Mouse (Mus musculus) MEL (cell line): ENCODE measurements at regions not wholly inside any gene's neighbourhood (a gene's known extent, or its start where the extent isn't known, plus 50 kb on each side); places are given as distances from the start of the nearest gene placed in this dataset.
A peak's percentile ranks its signal among the peaks of the same experiment; 100 is the strongest.

Experiments used
- DNase-seq: peaks from one replicate; pipeline ENCODE4 v3.0.0; 2011; ENCODE audit warnings: low read depth, low spot score
- H3K27ac ChIP-seq: 2 replicates; pipeline ENCODE4 v1.5.1; 2012; ENCODE audit warnings: low read depth, mild to moderate bottlenecking, control low read depth, low read length, moderate library complexity; ENCODE audit not compliant: control insufficient read depth
- H3K27me3 ChIP-seq, 2 experiments: fragments of 150-350 bp in 1 of 2; sonication (generic) in 1 of 2; 2 replicates each; pipeline ENCODE4 v1.6.1; 2012; ENCODE audit warnings: low read length in 2 of 2, mild to moderate bottlenecking in 2 of 2, improper control_type of control experiment in 1 of 2, moderate library complexity in 1 of 2; ENCODE audit not compliant: insufficient read depth in 2 of 2, control insufficient read depth in 1 of 2
- H3K36me3 ChIP-seq, 2 experiments: 2 replicates each; pipeline ENCODE4 v1.6.1; 2012 to 2014; ENCODE audit warnings: low read length in 2 of 2, improper control_type of control experiment in 1 of 2, inconsistent platforms in 1 of 2, mild to moderate bottlenecking in 1 of 2; ENCODE audit not compliant: insufficient read depth in 2 of 2, control insufficient read depth in 1 of 2
- H3K4me1 ChIP-seq, 2 experiments: fragments of 150-350 bp in 1 of 2; sonication (generic) in 1 of 2; 2 replicates each; pipeline ENCODE4 v1.6.1; 2012; ENCODE audit warnings: low read length in 2 of 2, improper control_type of control experiment in 1 of 2, mild to moderate bottlenecking in 1 of 2; ENCODE audit not compliant: insufficient read depth in 2 of 2, control insufficient read depth in 1 of 2
- H3K4me3 ChIP-seq, 2 experiments: fragments of 150-350 bp in 1 of 2; sonication (generic) in 1 of 2; 2 replicates each; pipeline ENCODE4 v1.5.1; 2012; ENCODE audit warnings: low read depth in 2 of 2, low read length in 2 of 2, mild to moderate bottlenecking in 2 of 2, moderate library complexity in 2 of 2, control low read depth in 1 of 2, improper control_type of control experiment in 1 of 2; ENCODE audit not compliant: control insufficient read depth in 1 of 2, insufficient read depth in 1 of 2
- H3K79me2 ChIP-seq: 2 replicates; pipeline ENCODE4 v1.6.1; 2012; ENCODE audit warnings: mild to moderate bottlenecking, low read length, moderate library complexity; ENCODE audit not compliant: control insufficient read depth, poor library complexity, insufficient read depth
- H3K9ac ChIP-seq: 2 replicates; pipeline ENCODE4 v1.6.1; 2012; ENCODE audit warnings: low read depth, mild to moderate bottlenecking, control low read depth, low read length, moderate library complexity; ENCODE audit not compliant: control insufficient read depth, poor library complexity, severe bottlenecking
- H3K9me3 ChIP-seq: fragments of 150-350 bp; sonication (generic); replicated peaks from 2 replicates; pipeline ENCODE4 v1.6.1; 2012; ENCODE audit warnings: mild to moderate bottlenecking, low read length, improper control_type of control experiment, moderate library complexity; ENCODE audit not compliant: insufficient read depth
- CHD2 ChIP-seq: IDR thresholded peaks from 2 replicates; pipeline ENCODE4 v1.6.1; 2011; ENCODE audit warnings: low read length, improper control_type of control experiment
- CTCF ChIP-seq, 3 experiments: IDR thresholded peaks in 2 of 3; conservative IDR thresholded peaks in 1 of 3; 2 replicates each; pipeline ENCODE4 v1.5.1; 2011 to 2012; ENCODE audit warnings: low read length in 3 of 3, low read depth in 2 of 3, mild to moderate bottlenecking in 2 of 3, improper control_type of control experiment in 1 of 3, inconsistent platforms in 1 of 3, mixed read lengths in 1 of 3, moderate library complexity in 1 of 3; ENCODE audit not compliant: control insufficient read depth in 1 of 3, insufficient read depth in 1 of 3, poor library complexity in 1 of 3, severe bottlenecking in 1 of 3
- E2F4 ChIP-seq: IDR thresholded peaks from 2 replicates; pipeline ENCODE4 v1.6.1; 2011; ENCODE audit warnings: low read depth, low read length, improper control_type of control experiment, borderline replicate concordance
- ETS1 ChIP-seq: IDR thresholded peaks from 2 replicates; pipeline ENCODE4 v1.6.1; 2012; ENCODE audit warnings: low read depth, mild to moderate bottlenecking, inconsistent platforms, low read length, improper control_type of control experiment, moderate library complexity
- KAT2A ChIP-seq: conservative IDR thresholded peaks from 2 replicates; pipeline ENCODE4 v1.6.1; 2012; ENCODE audit warnings: low read depth, low read length, improper control_type of control experiment, inconsistent platforms
- MAFK ChIP-seq: IDR thresholded peaks from 2 replicates; pipeline ENCODE4 v1.6.1; 2011; ENCODE audit warnings: low read depth, mild to moderate bottlenecking, low read length, improper control_type of control experiment, borderline replicate concordance
- MAX ChIP-seq: IDR thresholded peaks from 2 replicates; pipeline ENCODE4 v1.6.1; 2011; ENCODE audit warnings: low read length, improper control_type of control experiment
- MEF2A ChIP-seq: IDR thresholded peaks from 2 replicates; pipeline ENCODE4 v1.6.1; 2014; ENCODE audit warnings: low read depth, mild to moderate bottlenecking, inconsistent platforms, low read length, improper control_type of control experiment; ENCODE audit not compliant: poor library complexity, insufficient replicate concordance, severe bottlenecking; ENCODE audit errors: extremely low read depth
- NELFE ChIP-seq: IDR thresholded peaks from 2 replicates; pipeline ENCODE4 v1.6.1; 2011; ENCODE audit warnings: low read depth, low read length, improper control_type of control experiment
- NRF1 ChIP-seq: IDR thresholded peaks from 2 replicates; pipeline ENCODE4 v1.6.1; 2014; ENCODE audit warnings: low read depth, mild to moderate bottlenecking, inconsistent platforms, low read length, improper control_type of control experiment, moderate library complexity; ENCODE audit not compliant: poor library complexity, insufficient read depth, severe bottlenecking
- POLR2AphosphoS2 ChIP-seq: IDR thresholded peaks from 2 replicates; pipeline ENCODE4 v1.6.1; 2011; ENCODE audit warnings: low read length, improper control_type of control experiment
- POLR2AphosphoS5 ChIP-seq: IDR thresholded peaks from 2 replicates; pipeline ENCODE4 v1.6.1; 2012; ENCODE audit warnings: low read depth, borderline replicate concordance, mild to moderate bottlenecking, inconsistent platforms, low read length, moderate library complexity, mixed read lengths
- RAD21 ChIP-seq: IDR thresholded peaks from 2 replicates; pipeline ENCODE4 v1.6.1; 2011; ENCODE audit warnings: mild to moderate bottlenecking, low read depth, low read length, improper control_type of control experiment
- RCOR1 ChIP-seq: IDR thresholded peaks from 2 replicates; pipeline ENCODE4 v1.6.1; 2012; ENCODE audit warnings: low read depth, mild to moderate bottlenecking, inconsistent platforms, low read length, improper control_type of control experiment
- SIN3A ChIP-seq: IDR thresholded peaks from 2 replicates; pipeline ENCODE4 v1.6.1; 2012; ENCODE audit warnings: low read length, improper control_type of control experiment, inconsistent platforms
- SMC3 ChIP-seq: IDR thresholded peaks from 2 replicates; pipeline ENCODE4 v1.6.1; 2011; ENCODE audit warnings: low read depth, low read length, improper control_type of control experiment
- UBTF ChIP-seq: IDR thresholded peaks from 2 replicates; pipeline ENCODE4 v1.6.1; 2012; ENCODE audit warnings: low read depth, mild to moderate bottlenecking, inconsistent platforms, low read length, improper control_type of control experiment, moderate library complexity, borderline replicate concordance; ENCODE audit not compliant: insufficient read depth
- ZC3H11A ChIP-seq: IDR thresholded peaks from 2 replicates; pipeline ENCODE4 v1.6.1; 2012; ENCODE audit warnings: low read depth, mild to moderate bottlenecking, inconsistent platforms, low read length, improper control_type of control experiment
- ZMIZ1 ChIP-seq: IDR thresholded peaks from 2 replicates; pipeline ENCODE4 v1.6.1; 2012; ENCODE audit warnings: low read depth, mild to moderate bottlenecking, inconsistent platforms, low read length, improper control_type of control experiment, moderate library complexity

DNA sequence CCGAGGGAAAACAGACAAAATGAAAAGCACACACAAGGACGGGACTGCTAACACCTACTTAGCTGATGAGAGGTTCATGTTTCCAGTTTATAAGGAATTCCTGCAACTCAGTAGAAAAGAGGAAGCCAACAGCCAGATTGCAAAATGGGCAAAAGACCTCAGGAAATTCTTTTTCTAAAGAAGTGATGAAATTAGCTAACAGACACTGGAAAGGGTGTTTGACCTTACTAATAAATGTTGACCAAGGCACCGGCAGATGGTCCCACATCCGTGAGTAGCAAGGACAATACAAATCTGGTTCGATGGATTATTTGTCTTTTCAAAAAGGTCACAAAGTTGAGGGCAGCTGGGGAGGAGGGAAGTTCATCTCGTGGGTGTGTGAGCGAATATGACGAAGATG lies 93.3 kb downstream of the Atxn7l3b start:
- Histone ChIP-seq H3K27me3 (no peaks in the 10 kb centered on the region), H3K79me2 (no peaks in the 10 kb centered on the region), H3K36me3 (no peaks in the 10 kb centered on the region), H3K4me1 (no peaks in the 10 kb centered on the region), H3K4me3 (no peak overlapping the region), H3K9ac (no peak overlapping the region), H3K27ac (no peak overlapping the region), H3K9me3 (no peaks in the 10 kb centered on the region)
- DNase-seq: no peak
- no peak for TF ChIP-seq ZMIZ1
- no peak for TF ChIP-seq SIN3A
- no peak for TF ChIP-seq POLR2AphosphoS2
- no peak for TF ChIP-seq CTCF (IDR thresholded peaks at IDR 0.05 in 2 of 3, conservative IDR thresholded peaks at IDR 0.05 in 1 of 3; ENCODE audit: control insufficient read depth in 1 of 3, insufficient read depth in 1 of 3, low read depth in 2 of 3, low read length in 3 of 3, poor library complexity in 1 of 3, severe bottlenecking in 1 of 3)
- TF ChIP-seq NRF1: no peak
- no peak for TF ChIP-seq CHD2
- no peak for TF ChIP-seq KAT2A
- TF ChIP-seq UBTF: no peak
- no peak for TF ChIP-seq MAFK
- TF ChIP-seq NELFE: no peak
- no peak for TF ChIP-seq POLR2AphosphoS5

DNA sequence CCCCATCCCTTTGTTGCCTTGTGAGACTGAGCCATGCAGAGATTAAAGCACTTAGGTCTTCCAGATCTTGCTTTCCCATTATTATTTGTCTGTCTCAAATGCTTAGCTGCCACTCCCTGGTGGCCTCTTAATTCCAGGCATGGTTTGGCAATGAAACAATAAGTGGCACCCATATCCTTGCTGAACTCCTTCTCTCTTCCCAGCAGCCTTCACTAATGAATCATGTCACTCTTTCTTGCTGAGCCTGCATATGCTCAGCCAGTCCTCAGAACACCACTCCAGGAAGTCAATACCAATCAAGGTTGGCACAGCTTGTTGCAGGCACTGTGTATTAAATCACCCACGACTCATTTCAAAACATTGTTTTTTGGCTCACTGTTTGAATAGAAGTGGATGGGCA lies 118.6 kb downstream of the Atxn7l3b start:
- H3K36me3 ChIP-seq: no peaks in the 10 kb centered on the region
- no peaks in the 10 kb centered on the region for H3K9me3 ChIP-seq
- no peak overlapping the region for H3K9ac ChIP-seq
- H3K4me1 ChIP-seq: no peaks in the 10 kb centered on the region
- H3K27ac ChIP-seq: no peak overlapping the region
- no peak overlapping the region for H3K4me3 ChIP-seq
- H3K27me3 ChIP-seq: no peaks in the 10 kb centered on the region; a peak in 1 of 4 replicates
- no peak for DNase-seq
- no peaks in the 10 kb centered on the region for H3K79me2 ChIP-seq
- TF ChIP-seq MEF2A (no peak), ETS1 (no peak), E2F4 (no peak), MAX (no peak), RAD21 (no peak)

DNA sequence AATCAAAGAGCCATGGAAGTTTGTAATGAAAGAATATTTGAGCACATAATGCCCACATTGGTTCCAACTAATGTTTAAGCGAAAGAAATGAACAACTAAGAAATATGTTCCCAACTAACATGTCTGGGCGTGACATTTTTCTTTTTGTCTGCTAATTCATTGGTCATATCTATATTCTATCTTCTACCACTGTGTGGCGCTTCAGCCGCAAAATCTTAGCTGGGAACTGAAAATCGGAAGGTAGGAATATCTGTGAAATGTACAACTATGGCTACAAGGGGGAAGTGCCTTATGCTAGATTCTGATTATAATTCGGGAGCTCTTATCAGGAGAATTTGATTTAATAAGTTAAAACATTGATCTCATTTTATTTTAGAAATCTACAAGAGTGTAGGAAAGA lies 125.2 kb downstream of the Atxn7l3b start:
- Histone ChIP-seq H3K9me3 (no peaks in the 10 kb centered on the region), H3K27me3 (peaks cover 0 to 2% of the 10 kb centered on the region in 2 experiments; a peak in 2 of 4 replicates), H3K79me2 (no peaks in the 10 kb centered on the region), H3K4me1 (no peaks in the 10 kb centered on the region), H3K36me3 (no peaks in the 10 kb centered on the region; a peak in 1 of 4 replicates), H3K4me3 (no peak overlapping the region)
- DNase-seq: peak; percentile 37
- no peak for TF ChIP-seq RCOR1
- no peak for TF ChIP-seq NELFE
- peak; percentile 68 for TF ChIP-seq SMC3
- peak; percentile 16 to 67 (median 22); a peak in 4 of 6 replicates for TF ChIP-seq CTCF (IDR thresholded peaks at IDR 0.05 in 2 of 3, conservative IDR thresholded peaks at IDR 0.05 in 1 of 3; ENCODE audit: control insufficient read depth in 1 of 3, insufficient read depth in 1 of 3, low read depth in 2 of 3, low read length in 3 of 3, poor library complexity in 1 of 3, severe bottlenecking in 1 of 3)
- peak; percentile 39 for TF ChIP-seq ZC3H11A
- TF ChIP-seq RAD21: peak; percentile 64
- no peak for TF ChIP-seq POLR2AphosphoS2
- TF ChIP-seq, all 39 proteins: peak for 4
- H3K9ac ChIP-seq: no peak overlapping the region
- no peak overlapping the region for H3K27ac ChIP-seq
